In genomic region chr16:43094756-43095155, GRCm38 (mm10) we compare ENCODE assay signal across 14 mouse cellular contexts.
"Had no signal": no experiment of that assay in that cellular context is flagged by ENCODE, and none has a peak within 500 bp of the region (broad histone marks: within the 10 kb centered on the region; RNA-seq: fewer than 3 reads in every experiment).

No protein-coding gene starts in this region.

- ATAC-seq: lung, postnatal 0 days had no signal

- H3K27ac ChIP-seq: left cerebral cortex, adult 2 months; limb, embryonic 10.5 days; liver, embryonic 15.5 days; neural tube, embryonic 15.5 days had no signal

- H3K4me3 ChIP-seq: left cerebral cortex, adult 2 months; limb, embryonic 10.5 days; liver, embryonic 15.5 days; myocyte; neural tube, embryonic 15.5 days had no signal

- DNase-seq: kidney, postnatal 10 days; kidney, postnatal 4 days; lung, adult 2 months; lung, postnatal 36 days; midbrain, embryonic 14.5 days; right cerebral cortex, adult 18-20 months; right cerebral cortex, postnatal 25 days; thymus, postnatal 36 days had no signal
